Mouse (Mus musculus): ENCODE measurements at regions not wholly inside any gene's neighbourhood (a gene's known extent, or its start where the extent isn't known, plus 50 kb on each side); places are given as distances from the start of the nearest gene placed in this dataset.
"Not testable (repeated sequence)": the region's sequence is repeated elsewhere in the genome, so short reads cannot be mapped to it uniquely, and the experiment has no call there.

- H3K36me3 ChIP-seq (ENCODE audit: control insufficient read depth, insufficient read depth, low read length): no peaks in the 10 kb centered on the region
- H3K4me2 ChIP-seq (ENCODE audit: low read depth, low read length): no peak overlapping the region
- no peak for ATAC-seq (ENCODE audit: low read depth)
- WGBS: 91% methylated on average over 5 of the region's 5 CpGs
- no peak overlapping the region for H3K4me3 ChIP-seq (ENCODE audit: low read depth, low read length)
- H3K4me1 ChIP-seq (ENCODE audit: control insufficient read depth, insufficient read depth, low read length): no peaks in the 10 kb centered on the region
- no peak overlapping the region for H3K27ac ChIP-seq (ENCODE audit: low read depth, low read length)
- no peak overlapping the region for H3K9ac ChIP-seq (replicated peaks; ENCODE audit: low read depth, low read length)
- H3K27me3 ChIP-seq (ENCODE audit: control insufficient read depth, insufficient read depth, low read length): no peaks in the 10 kb centered on the region
- no peaks in the 10 kb centered on the region for H3K9me3 ChIP-seq (ENCODE audit: control insufficient read depth, low read length)
These were observed 55.4 kb upstream of the Il33 start for GRCm38 (mm10) chr19:29869526-29869925.

DNA sequence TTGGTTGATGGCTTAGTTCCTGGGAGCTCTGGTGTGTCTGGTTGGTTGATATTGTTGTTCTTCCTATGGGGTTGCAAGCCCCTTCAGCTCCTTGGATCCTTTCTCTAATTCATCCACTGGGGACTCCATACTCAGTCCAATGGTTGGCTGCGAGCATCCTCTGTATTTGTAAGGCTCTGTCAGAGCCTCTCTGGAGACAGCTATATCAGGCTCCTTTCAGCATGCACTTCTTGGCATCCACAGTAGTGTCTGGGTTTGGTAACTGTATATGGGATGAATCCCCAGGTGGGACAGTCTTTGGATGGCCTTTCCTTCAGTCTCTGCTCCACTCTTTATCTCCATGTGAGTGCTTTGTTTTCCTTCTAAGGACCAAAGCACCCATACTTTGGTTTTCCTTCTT is 55.9 kb upstream of the Ranbp6 start:
- H3K4me2 ChIP-seq (ENCODE audit: low read depth, low read length); H3K4me3 ChIP-seq (ENCODE audit: low read depth, low read length); H3K4me1 ChIP-seq (ENCODE audit: control insufficient read depth, insufficient read depth, low read length); H3K27me3 ChIP-seq (ENCODE audit: control insufficient read depth, insufficient read depth, low read length); H3K27ac ChIP-seq (ENCODE audit: low read depth, low read length); H3K9ac ChIP-seq (replicated peaks; ENCODE audit: low read depth, low read length); ATAC-seq (ENCODE audit: low read depth); H3K9me3 ChIP-seq (ENCODE audit: control insufficient read depth, low read length); H3K36me3 ChIP-seq (ENCODE audit: control insufficient read depth, insufficient read depth, low read length): not testable (repeated sequence)
- WGBS: 88% methylated on average over 1 of the region's 1 CpGs

DNA sequence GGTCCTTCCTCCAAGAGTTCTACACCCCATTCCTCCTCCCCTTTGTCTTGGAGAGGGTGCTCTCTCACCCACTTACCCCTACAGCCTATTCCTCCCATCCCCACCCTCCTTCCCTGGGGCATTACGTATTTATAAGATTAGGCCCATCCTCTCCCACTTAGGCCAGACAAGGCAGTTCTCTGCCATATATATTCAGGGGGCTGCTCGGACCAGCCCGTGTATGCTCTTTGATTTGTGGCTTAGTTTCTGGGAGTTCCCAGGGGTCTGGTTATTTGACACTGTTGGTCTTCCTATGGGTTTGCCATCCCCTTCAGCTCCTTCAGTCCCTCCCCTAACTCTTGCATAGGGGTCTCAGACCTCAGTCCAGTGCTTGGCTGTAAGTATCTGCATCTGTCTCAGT is 54.0 kb upstream of the Ranbp6 start:
- Histone ChIP-seq H3K9me3 (ENCODE audit: control insufficient read depth, low read length) (no peaks in the 10 kb centered on the region), H3K27ac (ENCODE audit: low read depth, low read length) (no peak overlapping the region), H3K4me2 (ENCODE audit: low read depth, low read length) (no peak overlapping the region), H3K9ac (replicated peaks; ENCODE audit: low read depth, low read length) (no peak overlapping the region), H3K27me3 (ENCODE audit: control insufficient read depth, insufficient read depth, low read length) (no peaks in the 10 kb centered on the region), H3K4me3 (ENCODE audit: low read depth, low read length) (no peak overlapping the region), H3K36me3 (ENCODE audit: control insufficient read depth, insufficient read depth, low read length) (no peaks in the 10 kb centered on the region), H3K4me1 (ENCODE audit: control insufficient read depth, insufficient read depth, low read length) (no peaks in the 10 kb centered on the region)
- 34% methylated on average over 3 of the region's 3 CpGs for whole genome bisulfite sequencing
- no peak for ATAC-seq (ENCODE audit: low read depth)

GRCm38 (mm10) chr19:29865142-29865541 is 52.4 kb upstream of the Ranbp6 start:
- H3K4me3 ChIP-seq (ENCODE audit: low read depth, low read length): no peak overlapping the region
- WGBS: 78% methylated on average over 1 of the region's 1 CpGs
- H3K27ac ChIP-seq (ENCODE audit: low read depth, low read length): no peak overlapping the region

DNA sequence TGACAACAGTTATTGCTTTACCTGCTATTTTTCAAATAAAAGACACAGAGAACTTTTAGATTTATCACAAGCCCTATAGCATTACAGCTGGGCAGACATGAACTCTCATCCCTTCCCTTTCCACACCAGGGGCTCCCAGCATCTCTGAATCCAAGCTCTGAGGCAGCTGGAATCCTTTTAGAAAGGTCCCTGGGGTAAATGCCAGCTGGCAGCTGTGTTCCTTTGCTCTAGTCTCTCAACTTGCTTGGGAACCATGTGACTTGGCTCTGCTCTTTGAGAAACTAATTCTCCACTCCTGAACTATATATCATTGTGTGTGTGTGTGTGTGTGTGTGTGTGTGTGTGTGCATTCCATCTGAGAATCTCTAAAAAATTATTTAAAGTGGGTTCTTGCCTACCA is 50.0 kb upstream of the Ranbp6 start:
- peak; percentile 61; the same call in 1 of the 2 replicates for ATAC-seq (ENCODE audit: low read depth)

More at GRCm38 (mm10) chr19:29865142-29865541, 52.4 kb upstream of the Ranbp6 start:
- ATAC-seq (ENCODE audit: low read depth): no peak
- Histone ChIP-seq H3K36me3 (ENCODE audit: control insufficient read depth, insufficient read depth, low read length) (no peaks in the 10 kb centered on the region), H3K9ac (replicated peaks; ENCODE audit: low read depth, low read length) (no peak overlapping the region), H3K4me1 (ENCODE audit: control insufficient read depth, insufficient read depth, low read length) (no peaks in the 10 kb centered on the region), H3K9me3 (ENCODE audit: control insufficient read depth, low read length) (no peaks in the 10 kb centered on the region), H3K4me2 (ENCODE audit: low read depth, low read length) (no peak overlapping the region), H3K27me3 (ENCODE audit: control insufficient read depth, insufficient read depth, low read length) (no peaks in the 10 kb centered on the region)

More for the DNA sequence above, 50.0 kb upstream of the Ranbp6 start:
- no peak overlapping the region for H3K4me2 ChIP-seq (ENCODE audit: low read depth, low read length)
- no peaks in the 10 kb centered on the region for H3K4me1 ChIP-seq (ENCODE audit: control insufficient read depth, insufficient read depth, low read length)
- no peaks in the 10 kb centered on the region for H3K27me3 ChIP-seq (ENCODE audit: control insufficient read depth, insufficient read depth, low read length)
- H3K27ac ChIP-seq (ENCODE audit: low read depth, low read length): no peak overlapping the region
- H3K9ac ChIP-seq (replicated peaks; ENCODE audit: low read depth, low read length): no peak overlapping the region
- no peaks in the 10 kb centered on the region for H3K36me3 ChIP-seq (ENCODE audit: control insufficient read depth, insufficient read depth, low read length)
- H3K4me3 ChIP-seq (ENCODE audit: low read depth, low read length): no peak overlapping the region
- no peaks in the 10 kb centered on the region for H3K9me3 ChIP-seq (ENCODE audit: control insufficient read depth, low read length)

Measured in neural tube, embryonic 14.5 days (tissue).